Mouse (Mus musculus) gastrocnemius, adult 8-10 months (tissue): ENCODE data around the gene Car14. TPM values are rescaled to one million over a fixed set of nuclear protein-coding genes. Genes with fewer than 3 reads are reported as not detected.
"Not testable (repeated sequence)": the region's sequence is repeated elsewhere in the genome, so short reads cannot be mapped to it uniquely, and the experiment has no call there.

Source experiments
- DNase-seq, 2 experiments: peaks; one replicate each; pipeline ENCODE4 v3.0.0; 2022; ENCODE audit warnings: low spot score in 2 of 2
- total RNA-seq, 4 experiments: library from RNA; stranded (reverse); gene quantifications; 2 replicates each; pipeline ENCODE4 v1.2.4; 2022

Gene Car14
- total RNA-seq, 4 experiments from 2014 or later = 41.8 to 112 (median 61.1) TPM

DNA sequence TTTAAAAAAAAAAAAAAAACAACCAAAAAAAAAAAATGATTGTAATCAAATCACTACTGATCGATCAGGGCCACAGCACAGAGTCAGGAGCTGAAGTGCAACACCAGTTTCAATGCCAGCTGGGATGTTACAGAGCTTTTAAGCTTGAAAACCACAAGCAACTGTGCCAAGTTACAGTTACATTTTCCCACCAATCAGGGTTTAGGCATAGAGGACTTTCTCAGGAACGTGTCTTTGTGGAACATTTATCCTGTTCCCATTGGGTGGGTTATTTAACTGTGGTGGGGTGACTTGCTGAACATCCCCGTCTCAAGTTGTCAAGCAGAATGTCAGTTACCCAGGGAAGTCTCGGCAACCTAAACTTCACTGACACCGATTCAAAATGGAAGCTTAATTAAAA lies 20.6 kb upstream of the Car14 start:
- DNase-seq = no peak

GRCm38 (mm10) chr3:95924185-95924584 lies 19.7 kb upstream of the Car14 start:
- no peak for DNase-seq

DNA sequence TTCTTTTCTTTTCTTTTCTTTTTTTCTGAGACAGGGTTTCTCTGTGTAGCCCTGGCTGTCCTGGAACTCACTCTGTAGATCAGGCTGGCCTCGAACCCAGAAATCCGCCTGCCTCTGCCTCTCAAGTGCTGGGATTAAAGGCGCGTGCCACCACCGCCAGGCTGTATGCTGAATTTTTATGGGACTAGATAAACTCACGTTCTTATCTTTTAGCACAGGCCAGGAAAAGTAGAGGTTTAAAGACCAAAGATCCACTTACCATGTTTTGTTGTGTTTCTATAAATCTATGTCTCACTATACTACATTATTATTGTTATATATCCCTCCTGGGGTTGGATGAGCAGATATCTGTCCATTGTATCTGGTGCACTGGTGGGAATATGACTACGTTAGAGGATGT lies 18.9 kb upstream of the Car14 start:
- DNase-seq = not testable (repeated sequence)

GRCm38 (mm10) chr3:95920532-95920931 lies 16.0 kb upstream of the Car14 start:
- not testable (repeated sequence) for DNase-seq

DNA sequence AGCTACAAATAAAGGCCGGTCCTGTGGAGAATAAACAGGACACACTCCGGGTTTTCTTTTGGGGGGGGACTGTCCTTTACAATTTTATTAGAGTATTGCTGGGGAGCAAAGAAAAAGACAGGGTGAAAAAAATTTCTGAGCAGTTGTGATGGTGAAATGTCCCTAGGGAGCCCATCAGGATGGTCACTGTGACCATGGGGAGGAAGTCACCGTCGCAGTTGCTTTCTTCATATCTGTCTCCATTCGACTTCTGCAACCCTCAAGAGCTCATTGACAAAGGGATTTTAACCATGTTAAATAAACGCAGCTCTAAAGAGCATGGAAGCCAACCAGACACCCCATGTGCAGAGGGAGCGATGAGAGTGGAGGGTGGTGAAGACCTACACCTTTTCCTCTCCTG lies 12.3 kb upstream of the Car14 start:
- DNase-seq = no peak

DNA sequence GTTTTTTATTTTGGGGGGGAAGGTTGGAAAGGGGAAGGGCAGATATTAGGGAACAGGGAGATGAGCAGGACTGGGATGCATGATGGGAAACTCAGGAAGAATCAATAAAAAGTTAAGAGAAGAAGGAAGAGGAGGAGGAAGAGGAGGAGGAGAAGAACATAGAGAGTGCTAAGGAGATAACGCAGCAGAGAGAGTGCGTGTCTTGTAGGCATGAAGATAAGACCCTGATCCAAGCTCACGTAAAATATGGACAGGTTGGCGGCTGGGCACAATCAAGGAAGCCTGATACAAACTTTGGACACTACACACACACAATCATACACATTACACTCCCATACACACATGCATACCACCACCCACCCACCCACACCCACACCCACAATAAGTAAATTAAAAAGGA lies 10.2 kb upstream of the Car14 start:
- DNase-seq = no peak

DNA sequence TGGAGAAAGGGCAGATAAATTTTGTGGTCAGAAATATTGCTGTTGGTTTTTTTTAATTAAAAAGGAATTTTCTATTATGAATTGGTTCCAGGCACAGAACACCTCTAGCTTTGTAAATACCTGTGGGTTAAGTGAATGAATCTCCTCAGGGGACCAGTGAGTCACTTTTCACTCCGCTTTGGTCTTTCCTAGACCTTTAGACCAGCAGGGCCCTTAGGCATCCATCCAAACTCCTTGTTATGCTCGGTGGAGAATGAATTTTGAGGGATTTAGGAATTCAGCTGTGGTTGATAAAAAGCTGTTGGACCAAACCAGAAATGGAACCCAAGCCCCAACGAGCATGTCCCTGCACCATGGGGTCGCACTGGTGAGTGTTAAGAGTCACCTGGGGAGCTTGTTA lies 3.1 kb upstream of the Car14 start:
- DNase-seq = no peak

GRCm38 (mm10) chr3:95906860-95907259 lies 2.4 kb upstream of the Car14 start:
- no peak for DNase-seq

- DNase-seq = no peak
These were observed 1.5 kb upstream of the Car14 start for GRCm38 (mm10) chr3:95905940-95906492.

- no peak for DNase-seq
These were observed 852 bp upstream of the Car14 start for GRCm38 (mm10) chr3:95905146-95905939.

GRCm38 (mm10) chr3:95903753-95904502 lies 563 bp downstream of the Car14 start:
- no peak for DNase-seq

DNA sequence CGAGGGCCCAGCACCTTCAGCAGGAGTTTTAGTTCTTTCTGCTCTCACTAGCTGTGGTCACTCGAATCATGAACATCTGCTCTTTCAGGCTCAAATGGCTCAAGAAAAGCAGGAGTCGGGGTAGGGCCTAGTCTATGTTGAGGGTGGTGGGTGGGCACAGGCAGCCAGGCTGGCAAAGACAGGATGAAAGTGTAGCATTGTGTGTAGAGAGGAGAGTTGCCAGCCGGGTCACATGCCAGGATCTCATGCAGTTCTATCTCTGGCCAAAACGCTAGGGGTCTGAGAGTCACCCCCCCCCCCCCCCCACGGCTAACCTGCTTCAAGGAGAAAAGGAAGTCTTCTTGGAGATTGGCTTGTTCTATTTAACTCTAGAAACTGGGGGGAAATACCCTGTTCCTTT lies 1.8 kb downstream of the Car14 start:
- DNase-seq = no peak

DNA sequence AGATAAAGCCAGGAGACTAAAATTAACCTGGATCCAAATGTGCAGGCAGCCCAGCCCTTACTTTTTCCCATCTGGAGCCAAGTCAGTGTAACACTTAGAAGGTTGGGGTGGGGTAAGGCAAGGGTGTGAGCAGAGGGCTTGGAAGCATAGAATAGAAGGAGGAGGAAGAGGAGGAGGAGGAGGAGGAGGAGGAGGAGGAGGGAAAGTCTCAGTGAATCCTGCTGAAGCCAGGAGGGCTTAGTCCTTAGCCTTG lies 2.2 kb downstream of the Car14 start:
- DNase-seq = no peak

DNA sequence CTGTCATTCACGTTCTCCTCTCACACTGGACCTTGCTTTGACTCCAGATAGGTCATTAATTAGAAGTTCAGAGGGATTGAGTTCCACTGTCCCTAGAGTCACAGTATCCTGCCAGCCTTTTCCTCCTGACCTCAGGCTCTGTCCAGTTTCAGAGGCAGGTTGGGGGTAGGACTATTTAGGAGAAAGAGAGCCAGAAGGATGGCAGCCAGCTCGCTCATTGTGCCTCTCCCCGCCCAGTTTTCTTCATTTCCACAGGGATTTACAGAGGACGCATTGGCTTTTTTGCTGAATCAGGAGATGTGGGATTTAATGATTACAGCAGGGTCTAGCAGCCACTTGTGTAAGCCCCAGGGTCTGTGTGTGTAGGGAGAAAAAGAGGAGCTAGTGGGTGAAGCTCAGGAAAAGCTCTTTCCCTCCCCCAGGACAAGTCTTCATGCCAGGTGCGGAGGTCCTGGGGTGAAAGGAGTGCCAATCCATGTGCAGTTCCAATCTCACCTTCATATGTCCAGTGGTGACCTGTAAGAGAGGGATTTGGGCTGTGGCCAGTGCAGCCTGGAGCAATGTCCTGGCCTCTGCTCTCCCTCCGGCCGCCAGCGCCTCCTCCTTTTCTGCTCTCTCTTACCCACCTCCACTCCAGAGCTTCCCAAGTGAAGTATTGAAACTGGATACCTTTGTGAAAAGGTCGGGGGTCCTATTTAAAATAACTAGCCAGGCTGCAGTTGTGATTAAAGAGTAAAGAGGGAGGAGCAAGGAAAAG lies 2.7 kb downstream of the Car14 start:
- DNase-seq = peak in 1 of 2 experiments; percentile 53

GRCm38 (mm10) chr3:95899800-95900524 lies 4.5 kb downstream of the Car14 start:
- no peak for DNase-seq

- DNase-seq = not testable (repeated sequence)
These were observed 9.0 kb downstream of the Car14 start for GRCm38 (mm10) chr3:95895501-95895900.

GRCm38 (mm10) chr3:95894317-95895160 lies 10.0 kb downstream of the Car14 start:
- DNase-seq = no peak

- peak; percentile 93 to 95 for DNase-seq
These were observed 10.7 kb downstream of the Car14 start, which contains the start of gene Aph1a for GRCm38 (mm10) chr3:95893606-95894316. TSS of gene Aph1a (plus strand) at chr3:95893969.

DNA sequence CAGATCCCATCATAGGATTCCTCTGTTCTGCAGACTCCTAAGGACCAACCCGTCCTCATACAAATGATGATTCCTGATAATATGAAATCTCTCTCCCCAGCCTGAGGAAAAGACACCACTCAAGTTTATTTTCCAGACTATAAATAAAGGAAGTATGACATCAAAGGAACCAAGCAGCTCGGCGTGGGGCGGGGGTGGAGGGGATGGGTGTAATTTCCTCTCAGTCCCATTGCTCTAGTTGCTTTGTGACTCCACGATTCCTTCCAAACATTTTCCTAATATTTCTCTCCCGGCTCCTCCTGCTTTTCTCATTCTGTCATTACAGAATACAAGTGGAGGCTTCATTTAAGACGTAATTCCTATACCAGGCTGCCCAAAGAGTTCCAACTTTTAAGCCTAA lies 11.4 kb downstream of the Car14 start:
- DNase-seq = no peak
